Mouse (Mus musculus) forebrain, embryonic 16.5 days (tissue): ENCODE measurements around the gene Braf. TPM values are rescaled to one million over a fixed set of nuclear protein-coding genes. Genes with fewer than 3 reads are reported as not detected.

Source experiments
- ATAC-seq: fragments of 200-750 bp; cut with Nextera tagmentation; 2 replicates; pipeline ENCODE4 v1.8.0; 2017; ENCODE audit warnings: mild to moderate bottlenecking, moderate library complexity
- H3K27ac ChIP-seq: fragments of 300-500 bp; sonication (generic); 2 replicates; pipeline ENCODE4 v1.5.1; 2014; ENCODE audit warnings: low read length, control low read depth
- H3K27me3 ChIP-seq: fragments of 300-500 bp; sonication (generic); replicated peaks from 2 replicates; pipeline ENCODE4 v1.6.1; 2014; ENCODE audit warnings: low read length; ENCODE audit not compliant: control insufficient read depth, insufficient read depth
- H3K36me3 ChIP-seq: fragments of 300-500 bp; sonication (generic); 2 replicates; pipeline ENCODE4 v1.6.1; 2014; ENCODE audit not compliant: control insufficient read depth, insufficient read depth
- H3K4me1 ChIP-seq: fragments of 300-500 bp; sonication (generic); replicated peaks from 2 replicates; pipeline ENCODE4 v1.6.1; 2014; ENCODE audit warnings: low read length; ENCODE audit not compliant: control insufficient read depth, insufficient read depth
- H3K4me2 ChIP-seq: fragments of 300-500 bp; sonication (generic); 2 replicates; pipeline ENCODE4 v1.6.1; 2014; ENCODE audit warnings: mild to moderate bottlenecking, low read length, control low read depth
- H3K4me3 ChIP-seq: fragments of 300-500 bp; sonication (generic); replicated peaks from 2 replicates; pipeline ENCODE4 v1.5.1; 2014; ENCODE audit warnings: mild to moderate bottlenecking, low read length, control low read depth
- H3K9ac ChIP-seq: fragments of 300-500 bp; sonication (generic); replicated peaks from 2 replicates; pipeline ENCODE4 v1.6.1; 2014; ENCODE audit warnings: low read depth, low read length, control low read depth
- H3K9me3 ChIP-seq: fragments of 300-500 bp; sonication (generic); 2 replicates; pipeline ENCODE4 v1.6.1; 2016; ENCODE audit warnings: low read length; ENCODE audit not compliant: control insufficient read depth
- WGBS: fragments of 180-500 bp; shearing (Covaris S2); extraction: QIAGEN DNeasy Blood & Tissue Kit; methylation state at CpG from one replicate; pipeline ENCODE4 v1.1.7; 2014; 5-methylcytosine and 5-hydroxymethylcytosine counted together
- polyA plus RNA-seq: library from polyadenylated mRNA; unstranded; fragments of >200 nt; fragmentation: Nextera tagmentation; extraction: Ambion mirVana; gene quantifications from 2 replicates; pipeline ENCODE4 v1.2.1, GENCODE M21; 2015

The Braf gene
- polyA plus RNA-seq, 1 experiment from 2014 or later, result 26.7 TPM

GRCm38 (mm10) chr6:39680524-39680923, 44.7 kb downstream of the Braf start:
- Histone ChIP-seq H3K4me3 (no peak overlapping the region), H3K4me2 (no peak overlapping the region), H3K36me3 (peaks cover 8% of the 10 kb centered on the region), H3K4me1 (no peaks in the 10 kb centered on the region), H3K9ac (no peak overlapping the region), H3K27me3 (no peaks in the 10 kb centered on the region), H3K9me3 (no peaks in the 10 kb centered on the region), H3K27ac (no peak overlapping the region)
- WGBS, result 15% methylated on average over 4 of the region's 4 CpGs
- no peak for ATAC-seq

GRCm38 (mm10) chr6:39678241-39678640, 47.0 kb downstream of the Braf start:
- no peak for ATAC-seq
- Histone ChIP-seq H3K4me3 (no peak overlapping the region), H3K9ac (no peak overlapping the region), H3K36me3 (peaks cover 8% of the 10 kb centered on the region), H3K9me3 (no peaks in the 10 kb centered on the region), H3K4me2 (no peak overlapping the region), H3K4me1 (no peaks in the 10 kb centered on the region), H3K27me3 (no peaks in the 10 kb centered on the region), H3K27ac (no peak overlapping the region)
- 100% methylated on average over 1 of the region's 1 CpGs for WGBS

- no peak overlapping the region for H3K4me2 ChIP-seq
- no peak overlapping the region for H3K9ac ChIP-seq
- H3K27ac ChIP-seq, result no peak overlapping the region
- 83% methylated on average over 7 of the region's 7 CpGs for WGBS
- H3K9me3 ChIP-seq, result no peaks in the 10 kb centered on the region
- ATAC-seq, result no peak
- no peak overlapping the region for H3K4me3 ChIP-seq
- H3K27me3 ChIP-seq, result no peaks in the 10 kb centered on the region
- no peaks in the 10 kb centered on the region for H3K4me1 ChIP-seq
- peaks cover 10% of the 10 kb centered on the region for H3K36me3 ChIP-seq
These were observed 50.2 kb downstream of the Braf start for GRCm38 (mm10) chr6:39675081-39675480.

- 90% methylated on average over 2 of the region's 2 CpGs for WGBS
- Histone ChIP-seq H3K9ac (no peak overlapping the region), H3K27me3 (no peaks in the 10 kb centered on the region), H3K4me2 (no peak overlapping the region), H3K4me1 (no peaks in the 10 kb centered on the region), H3K9me3 (no peaks in the 10 kb centered on the region), H3K4me3 (no peak overlapping the region), H3K36me3 (peaks cover 11% of the 10 kb centered on the region; the same call in 1 of the 2 replicates), H3K27ac (no peak overlapping the region)
- no peak for ATAC-seq
These were observed 114.0 kb downstream of the Braf start for GRCm38 (mm10) chr6:39611296-39611695.

GRCm38 (mm10) chr6:39610207-39610606, 115.1 kb downstream of the Braf start:
- peaks cover 11% of the 10 kb centered on the region for H3K36me3 ChIP-seq
- ATAC-seq, result no peak
- H3K9me3 ChIP-seq, result no peaks in the 10 kb centered on the region
- H3K4me2 ChIP-seq, result no peak overlapping the region
- H3K9ac ChIP-seq, result no peak overlapping the region
- H3K27me3 ChIP-seq, result no peaks in the 10 kb centered on the region
- no peak overlapping the region for H3K4me3 ChIP-seq
- no peak overlapping the region for H3K27ac ChIP-seq
- 70% methylated on average over 2 of the region's 2 CpGs for WGBS
- H3K4me1 ChIP-seq, result no peaks in the 10 kb centered on the region

GRCm38 (mm10) chr6:39607365-39607764, 117.9 kb downstream of the Braf start:
- H3K9me3 ChIP-seq, result no peaks in the 10 kb centered on the region
- no peak overlapping the region for H3K4me2 ChIP-seq
- no peak for ATAC-seq
- H3K9ac ChIP-seq, result no peak overlapping the region
- no peaks in the 10 kb centered on the region for H3K27me3 ChIP-seq
- H3K4me3 ChIP-seq, result no peak overlapping the region
- no peaks in the 10 kb centered on the region for H3K4me1 ChIP-seq
- no peak overlapping the region for H3K27ac ChIP-seq
- whole genome bisulfite sequencing, result 77% methylated on average over 5 of the region's 5 CpGs
- peaks cover 4% of the 10 kb centered on the region for H3K36me3 ChIP-seq

- Histone ChIP-seq H3K27me3 (no peaks in the 10 kb centered on the region), H3K4me3 (no peak overlapping the region), H3K9ac (no peak overlapping the region), H3K4me1 (no peaks in the 10 kb centered on the region), H3K36me3 (peaks cover 4% of the 10 kb centered on the region), H3K4me2 (no peak overlapping the region), H3K27ac (no peak overlapping the region), H3K9me3 (no peaks in the 10 kb centered on the region)
- ATAC-seq, result no peak
- WGBS, result 87% methylated on average over 3 of the region's 3 CpGs
These were observed 118.4 kb downstream of the Braf start for GRCm38 (mm10) chr6:39606862-39607261.

GRCm38 (mm10) chr6:39606056-39606455, 119.2 kb downstream of the Braf start:
- no peak overlapping the region for H3K9ac ChIP-seq
- H3K9me3 ChIP-seq, result no peaks in the 10 kb centered on the region
- WGBS, result 93% methylated on average over 6 of the region's 6 CpGs
- no peaks in the 10 kb centered on the region for H3K27me3 ChIP-seq
- no peaks in the 10 kb centered on the region for H3K4me1 ChIP-seq
- ATAC-seq, result no peak
- H3K36me3 ChIP-seq, result peaks cover 4% of the 10 kb centered on the region
- no peak overlapping the region for H3K4me2 ChIP-seq
- H3K4me3 ChIP-seq, result no peak overlapping the region
- H3K27ac ChIP-seq, result no peak overlapping the region

- no peak overlapping the region for H3K9ac ChIP-seq
- H3K4me3 ChIP-seq, result no peak overlapping the region
- H3K27me3 ChIP-seq, result no peaks in the 10 kb centered on the region
- no peak overlapping the region for H3K27ac ChIP-seq
- H3K4me2 ChIP-seq, result no peak overlapping the region
- WGBS, result 87% methylated on average over 5 of the region's 5 CpGs
- H3K9me3 ChIP-seq, result no peaks in the 10 kb centered on the region
- no peaks in the 10 kb centered on the region for H3K4me1 ChIP-seq
- no peak for ATAC-seq
- H3K36me3 ChIP-seq, result peaks cover 14% of the 10 kb centered on the region
These were observed 120.7 kb downstream of the Braf start for GRCm38 (mm10) chr6:39604565-39604964.

GRCm38 (mm10) chr6:39601828-39602227, 123.4 kb downstream of the Braf start:
- H3K36me3 ChIP-seq, result peaks cover 20% of the 10 kb centered on the region

More at GRCm38 (mm10) chr6:39601828-39602227, 123.4 kb downstream of the Braf start:
- no peak for ATAC-seq
- Histone ChIP-seq H3K4me3 (no peak overlapping the region), H3K4me1 (no peaks in the 10 kb centered on the region), H3K9ac (no peak overlapping the region), H3K4me2 (no peak overlapping the region), H3K9me3 (no peaks in the 10 kb centered on the region), H3K27ac (no peak overlapping the region), H3K27me3 (no peaks in the 10 kb centered on the region)
- WGBS, result 83% methylated on average over 3 of the region's 3 CpGs
